Mouse (Mus musculus) gonadal fat pad, adult 2 months (tissue): ENCODE results near the gene Scn8a. TPM values are rescaled to one million over a fixed set of nuclear protein-coding genes. Genes with fewer than 3 reads are reported as not detected.

ENCODE experiments used
- DNase-seq: peaks from one replicate; pipeline ENCODE4 v3.0.0-alpha.2; 2012; ENCODE audit warnings: low read depth
- polyA plus RNA-seq: library from polyadenylated mRNA; depleted of rRNA; stranded (reverse); fragments of >200 nt; gene quantifications from 2 replicates; pipeline ENCODE4 v1.2.3, GENCODE M21; 2012; rRNA removed

Gene Scn8a
- polyA plus RNA-seq, 1 experiment, result 1.6 TPM

GRCm38 (mm10) chr15:101094979-101095378 lies 225.3 kb downstream of the Scn8a start:
- DNase-seq, result no peak

GRCm38 (mm10) chr15:101095392-101095791 lies 225.7 kb downstream of the Scn8a start:
- DNase-seq, result no peak

Other genes with a start within 250 kb of the Scn8a start
- gene Smagp, start 232.9 kb upstream of the Scn8a start, polyA plus RNA-seq, result 94.8 and 140 TPM in 2 replicates
- 2.1 and 2.6 TPM in 2 replicates for gene Bin2, start 200.3 kb upstream of the Scn8a start, polyA plus RNA-seq
- 26.0 and 89.9 TPM in 2 replicates for gene Cela1, start 181.9 kb upstream of the Scn8a start, polyA plus RNA-seq
- gene Galnt6, start 140.5 kb upstream of the Scn8a start, polyA plus RNA-seq, result 3.7 and 5.2 TPM in 2 replicates
- gene Slc4a8, start 108.1 kb upstream of the Scn8a start, polyA plus RNA-seq, result 11.7 and 14.2 TPM in 2 replicates
- gene Gm47841, start 177.5 kb downstream of the Scn8a start, polyA plus RNA-seq, result 0.47 TPM in 1 of 2 replicates, not detected in the other
- 4.8 and 5.1 TPM in 2 replicates for gene Fignl2, start 208.7 kb downstream of the Scn8a start, polyA plus RNA-seq
- not detected in 2 replicates for gene Ankrd33, start 245.9 kb downstream of the Scn8a start, polyA plus RNA-seq